Mouse (Mus musculus): ENCODE data around the gene Gtf3c1.
"Not testable (repeated sequence)": the region's sequence is repeated elsewhere in the genome, so short reads cannot be mapped to it uniquely, and the experiment has no call there.

Gtf3c1 gene

DNA sequence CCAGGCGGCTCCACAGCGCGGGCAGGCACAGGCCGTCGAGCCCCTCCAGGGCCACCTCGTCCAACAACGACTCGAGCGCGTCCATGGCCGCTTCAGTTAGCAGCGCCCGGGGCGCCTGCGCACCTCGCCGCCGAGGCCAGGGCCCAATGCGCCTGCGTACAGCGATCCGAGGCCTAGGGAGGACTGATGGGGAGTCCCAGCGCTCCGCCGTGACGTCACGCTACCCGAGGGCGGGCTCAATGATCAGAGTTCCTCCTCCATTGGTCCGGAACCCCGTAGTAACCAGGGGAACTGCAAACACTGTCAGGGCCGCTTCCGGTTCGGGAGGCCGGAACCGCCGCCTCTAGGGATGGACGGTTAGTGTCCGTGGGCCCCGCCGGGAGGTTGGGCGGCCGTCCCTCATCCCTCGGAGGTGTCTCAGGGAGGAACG is at the start of gene Gtf3c1, which contains the start of gene D430042O09Rik:
Gene Gtf3c1, minus strand, starts transcription at position 188 of the 430 bp plus-strand sequence.
Gene D430042O09Rik, plus strand, starts transcription at position 296 of the 430 bp plus-strand sequence.
- DNase-seq (ENCODE audit: low spot score) = peak; percentile 99

DNA sequence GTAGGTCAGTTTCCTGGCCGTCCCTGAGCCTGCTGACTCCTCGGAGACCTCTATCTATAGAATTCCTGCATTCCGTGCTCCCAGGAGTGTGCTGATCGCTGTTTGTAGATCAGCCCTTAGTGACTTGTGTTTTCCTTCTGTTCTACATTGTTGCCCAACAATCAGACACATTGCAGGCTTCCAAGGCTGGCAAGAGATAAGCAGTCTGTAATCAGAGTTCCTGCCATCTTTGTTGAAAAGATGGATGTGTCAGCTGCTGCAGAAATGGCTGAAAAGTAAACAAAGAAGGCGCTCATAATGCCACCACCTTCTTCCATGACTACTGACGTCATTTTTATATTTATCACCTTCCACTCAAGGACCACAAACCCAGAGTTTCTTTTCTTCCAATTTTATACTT is 49.2 kb upstream of the Gtf3c1 start:
- DNase-seq (ENCODE audit: low spot score) = no peak

- DNase-seq (ENCODE audit: low spot score) = no peak
These were observed 45.7 kb upstream of the Gtf3c1 start for GRCm38 (mm10) chr7:125753326-125753715.

DNA sequence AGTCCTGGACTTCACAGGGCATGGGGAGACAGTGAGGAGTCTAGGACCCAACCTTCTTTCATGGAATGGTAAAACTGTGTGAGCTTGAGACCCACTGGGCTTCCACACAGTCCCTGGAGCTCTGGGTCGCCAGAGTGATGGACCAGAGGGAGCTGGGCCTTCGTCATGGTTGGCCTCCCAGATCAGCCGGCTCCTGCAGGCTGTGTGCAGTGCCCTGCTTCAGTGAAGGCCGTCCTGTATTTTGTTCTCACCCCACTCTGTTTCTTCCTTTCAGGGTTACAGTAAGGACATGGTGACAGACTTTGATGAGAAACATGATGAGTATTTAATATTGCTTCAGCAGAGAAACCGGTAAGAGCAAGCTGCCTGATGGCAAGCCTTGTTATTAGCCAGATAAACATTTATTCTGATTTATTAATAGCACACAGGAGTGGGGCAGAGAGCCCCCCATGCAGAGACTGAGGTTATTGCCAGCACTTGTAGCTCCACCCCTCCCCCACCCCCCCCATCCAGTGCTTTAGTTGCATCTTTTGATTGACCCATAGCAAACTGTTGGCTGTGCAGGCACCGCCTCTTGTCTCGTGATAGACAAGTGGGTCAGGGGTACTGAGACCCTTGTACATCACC is 45.2 kb upstream of the Gtf3c1 start:
- DNase-seq (ENCODE audit: low spot score) = no peak

GRCm38 (mm10) chr7:125748186-125748585 is 40.6 kb upstream of the Gtf3c1 start:
- no peak for DNase-seq (ENCODE audit: low spot score)

DNA sequence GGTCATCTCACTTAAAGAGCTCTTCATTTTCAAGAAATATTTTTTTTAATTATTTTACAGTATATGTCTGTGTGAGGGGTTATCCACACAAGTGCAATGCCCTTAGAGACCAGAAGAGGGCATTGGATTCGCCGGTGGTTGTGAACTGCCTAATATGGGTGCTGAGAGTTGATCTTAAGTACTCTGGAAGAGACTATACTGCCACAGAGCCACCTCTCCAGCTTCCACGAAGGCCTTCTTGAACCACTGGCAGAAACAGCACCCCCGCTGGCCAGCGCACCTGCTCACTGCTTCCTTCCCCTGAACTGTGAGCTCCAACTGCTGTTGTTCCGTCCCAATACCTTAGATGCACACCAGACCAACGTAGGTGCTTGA is 39.7 kb upstream of the Gtf3c1 start:
- DNase-seq (ENCODE audit: low spot score) = no peak

GRCm38 (mm10) chr7:125746621-125747315 is 39.2 kb upstream of the Gtf3c1 start:
- no peak for DNase-seq (ENCODE audit: low spot score)

DNA sequence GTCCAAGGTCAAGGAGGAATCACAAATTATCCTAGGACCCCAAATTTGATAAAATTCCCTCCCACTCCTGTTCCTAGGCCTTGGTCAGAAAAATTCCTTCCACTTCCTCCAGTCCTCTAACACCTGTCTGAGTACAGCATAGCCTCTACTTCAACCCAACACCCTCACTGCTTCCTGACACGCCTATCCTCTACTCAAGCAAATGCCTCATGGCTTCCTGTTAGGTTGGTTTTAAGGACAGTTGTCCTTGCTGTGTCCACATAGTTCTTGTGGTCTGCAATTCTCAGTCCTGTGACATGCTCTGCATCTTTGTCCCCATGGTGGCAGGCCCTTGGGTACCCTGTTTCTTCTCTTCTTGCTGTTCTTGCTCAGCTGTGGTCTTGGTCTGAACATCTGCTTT is 37.2 kb upstream of the Gtf3c1 start:
- no peak for DNase-seq (ENCODE audit: low spot score)

DNA sequence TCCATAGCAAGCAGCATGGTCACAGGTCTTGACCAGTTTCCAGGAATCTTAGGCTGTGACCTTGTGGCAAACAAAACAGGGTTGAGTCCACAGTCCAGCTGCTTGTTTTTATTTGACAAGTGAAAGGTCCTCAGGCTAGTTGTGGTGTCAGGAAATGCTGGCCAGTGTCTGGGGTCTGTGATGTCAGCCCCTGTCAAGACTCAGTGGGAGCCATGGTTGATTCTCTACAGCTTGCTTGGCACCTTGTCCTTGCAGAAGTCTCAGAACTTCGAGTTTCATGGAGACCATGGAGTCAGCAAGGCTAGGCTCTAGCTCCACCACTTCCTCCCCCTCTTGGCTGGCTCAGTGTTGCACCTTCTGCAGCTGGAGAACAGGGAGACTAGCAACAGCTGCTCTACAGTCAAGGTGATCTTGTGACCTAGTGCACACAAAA is 33.7 kb upstream of the Gtf3c1 start:
- no peak for DNase-seq (ENCODE audit: low spot score)

DNA sequence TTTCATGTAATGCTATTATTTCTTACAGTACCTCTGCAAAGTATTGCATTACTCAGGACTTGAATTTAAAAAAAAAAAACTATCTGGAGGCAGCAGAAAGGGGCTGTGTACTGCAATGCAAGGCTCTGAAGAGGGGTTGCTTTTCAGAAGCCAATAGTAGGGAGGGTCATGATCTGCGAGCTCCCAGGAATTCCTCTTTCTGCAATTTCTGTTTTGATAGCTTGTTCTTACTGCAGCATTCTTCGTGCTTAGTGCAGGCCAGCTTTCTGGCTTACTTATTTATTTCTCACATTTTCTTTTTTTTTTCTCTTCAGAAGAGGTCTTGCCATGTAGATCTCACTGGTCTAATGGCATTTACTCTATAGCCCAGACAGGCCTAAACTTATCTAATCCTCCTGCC is 32.9 kb upstream of the Gtf3c1 start:
- DNase-seq (ENCODE audit: low spot score) = no peak

DNA sequence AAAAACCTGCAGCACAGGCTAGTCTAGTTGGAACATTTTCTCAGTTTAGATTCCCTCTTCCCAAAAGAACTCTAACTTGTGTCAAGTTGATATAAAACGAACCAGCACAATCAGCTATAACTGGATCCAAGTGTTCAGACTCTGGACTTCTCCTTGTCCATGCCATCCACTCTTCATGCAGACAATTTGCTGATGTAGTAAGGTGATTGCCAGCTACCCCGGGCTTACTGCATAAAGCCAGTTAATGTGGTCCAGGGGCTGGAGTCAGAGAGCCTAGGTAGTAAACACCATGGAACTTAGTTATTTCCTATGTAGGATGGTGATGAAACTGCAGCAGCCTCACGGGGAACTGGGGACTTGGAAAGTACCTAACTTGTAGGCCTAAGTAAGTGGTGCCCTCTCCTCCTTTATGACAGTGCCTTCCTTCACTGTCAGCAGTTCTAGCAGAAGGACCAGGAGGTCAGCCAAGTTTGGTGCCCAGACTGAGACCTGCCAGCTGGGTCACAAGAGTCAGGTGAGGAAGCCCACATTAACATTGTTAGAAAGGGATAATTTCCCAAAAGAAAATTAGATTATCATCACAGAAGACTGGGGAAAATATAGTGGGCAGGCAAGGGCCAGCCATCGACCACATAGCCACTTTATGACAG is 28.9 kb upstream of the Gtf3c1 start:
- DNase-seq (ENCODE audit: low spot score) = no peak

GRCm38 (mm10) chr7:125733791-125734190 is 26.2 kb upstream of the Gtf3c1 start:
- DNase-seq (ENCODE audit: low spot score) = no peak

DNA sequence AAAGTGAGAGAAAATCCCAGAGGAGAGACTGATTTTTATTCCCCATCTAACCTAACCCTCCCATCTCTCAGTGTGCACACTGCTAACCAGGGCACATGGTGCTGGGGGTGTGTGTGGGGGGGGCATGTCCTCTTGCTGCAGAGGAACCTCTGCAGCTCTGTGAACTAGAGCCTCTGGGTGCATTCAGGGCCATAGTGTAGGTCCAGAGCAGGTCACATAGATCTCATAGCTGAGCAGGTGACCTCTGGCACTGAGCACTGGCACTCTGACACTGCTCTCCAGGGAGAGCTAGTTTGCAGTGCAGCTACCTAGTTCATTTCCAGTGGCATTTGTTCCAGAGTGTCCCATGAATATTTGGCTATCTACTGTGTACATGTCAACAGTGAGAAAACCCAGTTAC is 24.1 kb upstream of the Gtf3c1 start:
- no peak for DNase-seq (ENCODE audit: low spot score)

- DNase-seq (ENCODE audit: low spot score) = no peak
These were observed 15.8 kb upstream of the Gtf3c1 start for GRCm38 (mm10) chr7:125723189-125723972.

GRCm38 (mm10) chr7:125722127-125722526 is 14.5 kb upstream of the Gtf3c1 start:
- DNase-seq (ENCODE audit: low spot score) = no peak

DNA sequence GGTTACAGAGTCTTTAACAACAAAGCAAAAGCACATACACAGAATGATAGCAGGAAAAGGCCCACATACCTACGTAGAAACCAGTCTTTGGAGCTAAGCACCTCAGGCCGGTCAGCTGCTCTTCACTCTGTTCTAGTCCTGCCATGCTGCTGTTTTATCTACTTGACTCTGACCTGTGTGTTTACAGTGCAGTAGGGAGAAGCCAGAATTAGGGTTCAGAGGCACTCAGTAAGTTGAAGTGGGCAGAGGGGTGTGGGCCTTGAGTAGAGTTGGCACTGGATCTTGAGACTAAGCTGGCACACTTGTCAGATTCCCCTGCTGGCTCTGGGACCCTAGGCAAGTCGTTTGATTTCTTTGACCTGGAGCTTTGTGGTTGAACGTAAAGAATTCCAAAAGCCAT is 13.5 kb upstream of the Gtf3c1 start:
- DNase-seq (ENCODE audit: low spot score) = no peak

DNA sequence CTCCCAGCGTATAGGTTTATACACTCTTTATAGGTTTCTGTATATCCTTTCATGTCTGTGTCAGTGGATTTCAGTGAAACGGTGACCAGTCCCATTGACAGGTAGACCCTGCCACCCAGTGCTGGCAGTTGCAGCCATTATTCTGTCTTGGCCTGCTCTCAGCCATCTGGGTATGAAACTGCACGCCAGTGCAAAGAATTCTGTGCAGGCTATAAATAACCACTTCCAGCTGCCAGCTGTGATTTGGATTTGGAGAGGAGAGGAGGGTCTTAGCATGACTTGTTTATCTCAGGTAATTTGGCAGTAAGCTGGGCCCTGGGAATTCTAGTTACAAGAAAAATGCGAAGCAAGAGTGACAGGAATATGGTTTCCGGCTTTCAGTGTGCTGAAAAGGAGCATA is 12.8 kb upstream of the Gtf3c1 start:
- DNase-seq (ENCODE audit: low spot score) = no peak

DNA sequence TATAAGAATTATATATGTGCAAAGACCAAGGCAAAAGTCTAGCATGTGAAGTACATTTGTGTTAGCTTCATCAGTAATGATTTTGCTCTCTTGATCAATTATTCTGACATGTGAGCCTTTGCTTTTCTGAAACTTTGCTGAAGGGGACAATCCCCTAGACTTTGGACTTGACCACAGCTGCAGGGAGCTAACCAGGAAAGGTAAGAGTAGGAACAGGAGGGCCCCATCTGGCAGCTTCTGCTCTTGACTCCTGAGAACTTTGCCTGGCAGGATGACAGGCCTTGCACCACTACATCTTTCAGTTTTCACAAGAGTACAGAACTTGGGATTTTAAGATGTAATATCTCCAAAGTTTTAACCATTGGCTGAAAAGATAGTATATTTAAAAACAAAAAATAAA is 10.0 kb upstream of the Gtf3c1 start:
- DNase-seq (ENCODE audit: low spot score) = no peak

GRCm38 (mm10) chr7:125716724-125717123 is 9.1 kb upstream of the Gtf3c1 start:
- DNase-seq (ENCODE audit: low spot score) = no peak

DNA sequence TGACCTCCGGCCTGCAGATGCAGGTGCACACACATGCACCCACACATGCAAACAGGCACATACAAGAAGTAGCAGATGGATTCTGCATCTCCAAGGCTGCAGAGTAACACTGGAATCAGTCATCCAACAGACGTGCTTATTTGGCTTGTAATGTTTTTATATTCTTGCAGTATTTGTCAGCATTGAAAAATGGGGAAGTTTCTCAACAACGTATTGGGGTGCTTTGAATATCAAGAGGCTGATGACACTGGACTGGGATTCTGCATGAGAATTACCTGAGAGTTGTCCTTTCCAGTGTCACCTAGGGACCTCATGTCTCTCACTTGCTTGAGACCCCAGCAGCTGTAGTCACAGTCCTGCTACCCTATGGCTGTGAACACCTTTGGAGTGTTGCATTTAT is 7.2 kb upstream of the Gtf3c1 start:
- DNase-seq (ENCODE audit: low spot score) = no peak

GRCm38 (mm10) chr7:125713542-125714055 is 6.0 kb upstream of the Gtf3c1 start:
- DNase-seq (ENCODE audit: low spot score) = not testable (repeated sequence)

GRCm38 (mm10) chr7:125708100-125708499 is 520 bp upstream of the Gtf3c1 start:
- no peak for DNase-seq (ENCODE audit: low spot score)

Data from ovary, postnatal 10 days (tissue).